Mouse (Mus musculus): ENCODE data around the gene Prdx3. TPM values are rescaled to one million over a fixed set of nuclear protein-coding genes. Genes with fewer than 3 reads are reported as not detected.

The Prdx3 gene
- 92.5 and 95.7 TPM in 2 replicates for polyA plus RNA-seq (2015; fragmentation: Nextera tagmentation; extraction: Ambion mirVana)

DNA sequence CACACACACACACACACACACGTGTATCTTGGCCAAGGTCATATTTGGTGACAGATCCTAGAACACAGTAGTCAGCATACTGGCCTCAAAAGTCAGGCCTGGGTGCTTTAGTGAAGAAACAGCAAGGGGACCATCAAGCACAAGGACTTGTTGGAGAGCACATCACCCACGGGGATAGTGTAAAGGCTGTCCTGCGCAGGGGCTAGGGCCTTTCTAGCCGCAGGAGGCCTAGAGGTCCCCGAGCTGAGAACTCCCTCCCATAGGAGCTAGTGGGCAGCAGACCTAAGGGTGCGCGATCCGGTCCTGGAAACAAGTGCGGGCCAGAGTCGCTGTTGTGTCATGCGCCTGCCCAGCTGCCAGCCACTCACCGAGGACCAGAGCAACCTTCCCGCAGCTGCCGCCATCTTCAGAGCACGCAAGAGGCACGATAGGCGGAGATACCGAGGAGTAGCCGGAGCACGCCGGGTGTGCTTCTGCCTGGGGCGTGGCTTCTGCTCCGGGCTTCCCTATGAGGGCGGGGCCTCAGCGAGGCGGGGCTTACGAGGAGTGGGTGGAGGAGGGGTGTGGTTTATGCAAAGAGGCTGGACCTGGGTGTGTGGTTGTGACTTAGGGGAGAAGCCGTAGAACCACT is at the start of gene Prdx3:
TSS of gene Prdx3 (minus strand) at position 493 of the 631 bp plus-strand sequence.
- Histone ChIP-seq H3K9ac (peak within 1 kb of the TSS; percentile 64), H3K27me3 (no peaks in the 10 kb centered on the region)

GRCm38 (mm10) chr19:60916869-60917570 is 42.7 kb upstream of the Prdx3 start:
- no peak overlapping the region for H3K9ac ChIP-seq
- no peaks in the 10 kb centered on the region for H3K27me3 ChIP-seq
- H3K4me3 ChIP-seq (replicated peaks), result no peak overlapping the region
- no peak for ATAC-seq (ENCODE audit: insufficient number of reproducible peaks, low FRiP score, low TSS enrichment, low read depth)
- H3K4me2 ChIP-seq (replicated peaks), result no peak overlapping the region
- no peaks in the 10 kb centered on the region for H3K9me3 ChIP-seq (replicated peaks)
- no peaks in the 10 kb centered on the region for H3K36me3 ChIP-seq
- no peaks in the 10 kb centered on the region for H3K4me1 ChIP-seq
- 81% methylated on average over 6 of the region's 6 CpGs for WGBS
- no peak overlapping the region for H3K27ac ChIP-seq (replicated peaks)

More for the DNA sequence above, at the start of gene Prdx3:
- Histone ChIP-seq H3K9me3 (replicated peaks) (no peaks in the 10 kb centered on the region), H3K27ac (replicated peaks) (peak within 1 kb of the TSS; percentile 79), H3K4me3 (replicated peaks) (peak within 1 kb of the TSS; percentile 74), H3K4me1 (peaks cover 16% of the 10 kb centered on the region), H3K4me2 (replicated peaks) (peak within 1 kb of the TSS; percentile 59), H3K36me3 (peaks cover 4% of the 10 kb centered on the region)
- peak; percentile 98 for ATAC-seq (ENCODE audit: insufficient number of reproducible peaks, low FRiP score, low TSS enrichment, low read depth)
- WGBS, result under 1% methylated on average over 28 of the region's 28 CpGs

DNA sequence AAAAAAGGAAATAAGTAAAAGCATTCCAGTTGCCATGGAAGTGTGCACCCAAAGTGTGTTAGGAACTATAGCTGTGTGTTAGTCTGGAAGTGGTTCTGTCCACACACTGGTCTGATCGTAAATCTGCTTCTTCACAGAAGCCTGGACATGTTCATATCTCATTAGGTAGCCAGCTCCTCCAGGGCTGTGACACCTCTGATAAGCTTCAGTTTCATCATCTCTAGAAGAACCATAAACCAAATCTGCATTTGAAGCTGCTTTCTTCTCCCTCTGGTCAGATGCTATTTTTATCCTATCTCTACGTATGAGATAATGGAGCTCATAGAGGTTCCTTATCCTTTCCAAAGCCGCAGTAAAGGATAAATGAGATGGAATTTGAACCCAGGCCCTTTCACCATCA is 41.5 kb upstream of the Prdx3 start:
- 85% methylated on average over 3 of the region's 3 CpGs for WGBS
- Histone ChIP-seq H3K9me3 (replicated peaks) (no peaks in the 10 kb centered on the region), H3K4me3 (replicated peaks) (no peak overlapping the region), H3K4me1 (no peaks in the 10 kb centered on the region), H3K36me3 (no peaks in the 10 kb centered on the region), H3K27me3 (no peaks in the 10 kb centered on the region), H3K4me2 (replicated peaks) (no peak overlapping the region), H3K9ac (no peak overlapping the region), H3K27ac (replicated peaks) (no peak overlapping the region)
- ATAC-seq (ENCODE audit: insufficient number of reproducible peaks, low FRiP score, low TSS enrichment, low read depth), result no peak

DNA sequence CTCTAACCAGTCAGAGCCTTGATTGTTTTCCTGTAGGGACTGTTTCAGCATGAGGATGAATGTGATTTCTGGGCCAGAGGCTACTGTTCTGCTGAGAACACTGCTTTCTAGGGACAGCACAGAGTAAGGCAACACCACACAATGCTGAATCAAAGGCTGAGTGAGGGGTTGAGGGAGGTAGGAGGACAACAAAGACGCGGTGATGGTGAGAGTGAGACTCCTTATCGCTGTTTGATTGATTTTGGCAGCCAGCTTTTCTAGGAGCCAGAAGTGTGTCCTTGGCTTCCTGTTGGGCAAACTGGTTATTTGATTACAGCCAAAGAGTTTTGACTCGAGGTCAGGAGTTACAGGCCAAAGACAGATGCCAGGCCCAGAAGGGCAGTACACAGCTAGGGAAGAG is 40.9 kb upstream of the Prdx3 start:
- H3K9ac ChIP-seq, result no peak overlapping the region
- H3K27ac ChIP-seq (replicated peaks), result no peak overlapping the region
- no peak for ATAC-seq (ENCODE audit: insufficient number of reproducible peaks, low FRiP score, low TSS enrichment, low read depth)
- H3K36me3 ChIP-seq, result no peaks in the 10 kb centered on the region
- H3K4me3 ChIP-seq (replicated peaks), result no peak overlapping the region
- H3K9me3 ChIP-seq (replicated peaks), result no peaks in the 10 kb centered on the region
- H3K27me3 ChIP-seq, result no peaks in the 10 kb centered on the region
- WGBS, result 57% methylated on average over 4 of the region's 4 CpGs
- no peak overlapping the region for H3K4me2 ChIP-seq (replicated peaks)
- H3K4me1 ChIP-seq, result no peaks in the 10 kb centered on the region

DNA sequence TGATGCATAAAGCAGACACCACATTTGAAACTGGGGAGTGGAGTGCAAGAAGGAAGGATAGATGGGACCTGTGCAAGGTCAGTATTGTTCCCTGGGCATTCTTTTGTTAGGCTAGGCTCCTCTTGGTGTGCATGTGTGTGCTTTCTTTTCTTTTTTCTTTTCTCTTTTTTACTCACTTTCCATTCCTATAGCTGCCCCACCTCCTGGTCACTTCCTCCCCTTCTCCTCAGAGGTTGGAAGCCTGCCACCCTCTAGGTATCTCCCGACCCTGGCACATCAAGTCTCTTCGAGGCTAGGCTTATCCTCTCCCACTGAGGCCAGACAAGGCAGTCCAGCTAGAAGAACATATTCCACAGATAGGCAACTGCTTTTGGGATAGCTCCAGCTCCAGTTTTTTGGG is 37.3 kb upstream of the Prdx3 start:
- no peak for ATAC-seq (ENCODE audit: insufficient number of reproducible peaks, low FRiP score, low TSS enrichment, low read depth)
- Histone ChIP-seq H3K4me2 (replicated peaks) (no peak overlapping the region), H3K4me1 (no peaks in the 10 kb centered on the region), H3K9ac (no peak overlapping the region), H3K4me3 (replicated peaks) (no peak overlapping the region), H3K9me3 (replicated peaks) (no peaks in the 10 kb centered on the region), H3K27me3 (no peaks in the 10 kb centered on the region), H3K27ac (replicated peaks) (no peak overlapping the region), H3K36me3 (no peaks in the 10 kb centered on the region)
- 77% methylated on average over 2 of the region's 2 CpGs for WGBS

GRCm38 (mm10) chr19:60910304-60910703 is 35.9 kb upstream of the Prdx3 start:
- Histone ChIP-seq H3K4me1 (no peaks in the 10 kb centered on the region), H3K9me3 (replicated peaks) (no peaks in the 10 kb centered on the region), H3K4me3 (replicated peaks) (no peak overlapping the region), H3K36me3 (no peaks in the 10 kb centered on the region), H3K27me3 (no peaks in the 10 kb centered on the region), H3K4me2 (replicated peaks) (no peak overlapping the region), H3K27ac (replicated peaks) (no peak overlapping the region), H3K9ac (no peak overlapping the region)
- no peak for ATAC-seq (ENCODE audit: insufficient number of reproducible peaks, low FRiP score, low TSS enrichment, low read depth)

DNA sequence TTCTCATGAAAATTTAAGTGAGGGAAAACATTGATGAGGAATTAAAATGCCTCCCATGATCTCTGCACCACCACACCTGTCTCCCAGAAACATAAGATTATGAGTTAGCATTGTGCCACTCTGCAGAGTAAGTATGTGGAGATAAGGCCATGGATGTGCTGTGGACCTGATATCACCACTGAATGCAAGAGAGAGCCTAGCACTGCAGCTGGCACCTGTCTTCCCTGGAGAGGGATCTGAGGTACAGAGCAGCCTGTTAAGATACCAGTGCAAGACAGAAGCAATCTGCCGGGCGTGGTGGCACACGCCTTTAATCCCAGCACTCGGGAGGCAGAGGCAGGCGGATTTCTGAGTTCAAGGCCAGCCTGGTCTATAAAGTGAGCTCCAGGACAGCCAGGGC is 31.1 kb upstream of the Prdx3 start:
- Histone ChIP-seq H3K4me1 (peaks cover 23% of the 10 kb centered on the region), H3K4me2 (replicated peaks) (no peak overlapping the region), H3K27ac (replicated peaks) (no peak overlapping the region), H3K36me3 (no peaks in the 10 kb centered on the region), H3K27me3 (no peaks in the 10 kb centered on the region), H3K9ac (no peak overlapping the region), H3K9me3 (replicated peaks) (no peaks in the 10 kb centered on the region), H3K4me3 (replicated peaks) (no peak overlapping the region)
- ATAC-seq (ENCODE audit: insufficient number of reproducible peaks, low FRiP score, low TSS enrichment, low read depth), result no peak
- 93% methylated on average over 5 of the region's 5 CpGs for WGBS

DNA sequence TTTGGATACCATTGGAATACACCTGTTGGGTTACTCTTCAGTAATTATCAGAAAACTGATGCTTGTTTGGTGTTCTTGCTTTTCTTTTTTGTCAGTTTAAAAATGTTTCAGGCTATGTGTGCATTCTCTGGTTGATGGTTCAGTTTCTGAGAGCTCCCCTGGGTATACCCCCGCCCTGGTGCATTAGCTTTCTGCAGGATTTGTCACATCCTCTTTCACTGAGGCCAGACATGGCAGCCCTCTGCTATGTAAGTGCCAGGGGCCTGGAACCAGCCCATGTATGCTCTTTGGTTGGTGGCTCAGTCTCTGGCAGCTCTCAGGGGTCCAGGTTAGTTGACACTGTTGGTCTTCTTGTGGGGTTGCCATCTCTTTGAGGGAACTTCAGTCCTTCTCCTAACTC is 29.6 kb upstream of the Prdx3 start:
- H3K36me3 ChIP-seq, result no peaks in the 10 kb centered on the region
- H3K27me3 ChIP-seq, result no peaks in the 10 kb centered on the region
- 89% methylated on average over 1 of the region's 1 CpGs for WGBS
- H3K4me1 ChIP-seq, result peaks cover 23% of the 10 kb centered on the region
- no peak for ATAC-seq (ENCODE audit: insufficient number of reproducible peaks, low FRiP score, low TSS enrichment, low read depth)
- peak overlapping the region; percentile 72 for H3K27ac ChIP-seq (replicated peaks)
- H3K9ac ChIP-seq, result no peak overlapping the region
- no peak overlapping the region for H3K4me3 ChIP-seq (replicated peaks)
- no peaks in the 10 kb centered on the region for H3K9me3 ChIP-seq (replicated peaks)
- no peak overlapping the region for H3K4me2 ChIP-seq (replicated peaks)

- WGBS, result 40% methylated on average over 1 of the region's 1 CpGs
- ATAC-seq (ENCODE audit: insufficient number of reproducible peaks, low FRiP score, low TSS enrichment, low read depth), result 0 out of 2 replicates have a peak, but pooled peaks have one; percentile 34
- no peaks in the 10 kb centered on the region for H3K27me3 ChIP-seq
- H3K4me2 ChIP-seq (replicated peaks), result no peak overlapping the region
- no peak overlapping the region for H3K9ac ChIP-seq
- peak overlapping the region; percentile 72 for H3K27ac ChIP-seq (replicated peaks)
- peaks cover 23% of the 10 kb centered on the region for H3K4me1 ChIP-seq
- H3K36me3 ChIP-seq, result no peaks in the 10 kb centered on the region
- H3K4me3 ChIP-seq (replicated peaks), result no peak overlapping the region
- H3K9me3 ChIP-seq (replicated peaks), result no peaks in the 10 kb centered on the region
These were observed 28.8 kb upstream of the Prdx3 start for GRCm38 (mm10) chr19:60903139-60903538.

GRCm38 (mm10) chr19:60895251-60895880 is 21.0 kb upstream of the Prdx3 start:
- ATAC-seq (ENCODE audit: insufficient number of reproducible peaks, low FRiP score, low TSS enrichment, low read depth), result no peak
- 28% methylated on average over 3 of the region's 3 CpGs for WGBS
- peaks cover 6% of the 10 kb centered on the region for H3K4me1 ChIP-seq

DNA sequence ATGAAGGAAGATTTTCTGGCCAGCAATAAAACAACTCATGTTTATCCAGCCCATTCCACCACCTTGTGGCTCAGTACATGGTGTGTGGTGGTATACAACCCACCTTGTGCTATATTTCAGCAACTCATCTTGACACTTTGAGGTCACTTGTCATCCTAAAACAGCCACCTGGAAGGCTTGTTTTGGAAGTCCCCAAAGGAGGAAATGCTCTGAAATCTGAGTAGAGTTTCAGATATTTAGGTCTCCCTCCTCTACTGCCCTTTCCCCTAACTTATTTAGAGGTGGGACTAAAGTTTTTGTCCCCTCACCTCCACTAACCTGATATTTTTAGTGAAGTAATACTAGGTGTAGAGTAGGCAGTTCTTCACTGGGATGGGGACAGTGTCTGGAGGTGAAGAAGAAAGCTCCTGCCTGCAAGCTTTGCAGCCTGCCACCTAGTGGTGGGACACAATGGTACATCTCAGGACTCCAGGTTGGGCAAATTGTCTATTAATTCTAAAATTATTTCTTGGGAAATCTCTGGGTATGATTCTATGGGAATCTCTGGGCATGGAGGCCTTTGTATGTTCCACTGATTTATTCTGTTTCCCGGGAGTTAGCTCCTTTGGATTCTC is 17.7 kb upstream of the Prdx3 start:
- Histone ChIP-seq H3K4me2 (replicated peaks) (peak overlapping the region; percentile 81; the same call in 1 of the 2 replicates), H3K4me3 (replicated peaks) (0 out of 2 replicates have a peak overlapping the region, but pooled peaks have one; percentile 92)
- no peak for ATAC-seq (ENCODE audit: insufficient number of reproducible peaks, low FRiP score, low TSS enrichment, low read depth)

More at GRCm38 (mm10) chr19:60895251-60895880, 21.0 kb upstream of the Prdx3 start:
- Histone ChIP-seq H3K9ac (no peak overlapping the region), H3K9me3 (replicated peaks) (no peaks in the 10 kb centered on the region), H3K4me3 (replicated peaks) (no peak overlapping the region), H3K27me3 (no peaks in the 10 kb centered on the region), H3K4me2 (replicated peaks) (no peak overlapping the region), H3K27ac (replicated peaks) (no peak overlapping the region), H3K36me3 (no peaks in the 10 kb centered on the region)

More for the DNA sequence above, 17.7 kb upstream of the Prdx3 start:
- Histone ChIP-seq H3K9me3 (replicated peaks) (no peaks in the 10 kb centered on the region), H3K27me3 (no peaks in the 10 kb centered on the region), H3K4me1 (peaks cover 11% of the 10 kb centered on the region), H3K9ac (no peak overlapping the region), H3K36me3 (no peaks in the 10 kb centered on the region), H3K27ac (replicated peaks) (no peak overlapping the region)
- WGBS, result 19% methylated on average over 1 of the region's 1 CpGs

Data from embryonic facial prominence, embryonic 15.5 days (tissue).